Mouse (Mus musculus) erythroid progenitor cell, adult 5-6 weeks (primary cell): Measurements from ENCODE around the gene Rxfp4. TPM values are rescaled to one million over a fixed set of nuclear protein-coding genes. Genes with fewer than 3 reads are reported as not detected.

ENCODE experiments used
- ATAC-seq: replicated peaks from 2 replicates; pipeline ENCODE4 v1.8.0; 2016; ENCODE audit warnings: moderate number of reproducible peaks, mild to moderate bottlenecking, moderate TSS enrichment, inconsistent platforms; ENCODE audit not compliant: poor library complexity, low FRiP score, severe bottlenecking
- total RNA-seq, 2 experiments: library from RNA; stranded (forward) in 1 of 2; stranded (reverse) in 1 of 2; fragments of 150-400 nt in 1 of 2; fragments of 186-747, 209-891 nt in 1 of 2; gene quantifications; 2 replicates each; pipeline versions ENCODE4 v1.2.3 to v1.2.4; 2015 to 2017; ENCODE audit warnings: low replicate concordance in 2 of 2

Rxfp4 gene
- total RNA-seq, 2 experiments from 2014 or later: not detected

- no peak for ATAC-seq
Measured at GRCm38 (mm10) chr3:88653516-88654370, 801 bp upstream of the Rxfp4 start.

GRCm38 (mm10) chr3:88651669-88652618 lies 998 bp downstream of the Rxfp4 start:
- no peak for ATAC-seq

GRCm38 (mm10) chr3:88650713-88651504 lies 2.0 kb downstream of the Rxfp4 start:
- no peak for ATAC-seq

GRCm38 (mm10) chr3:88649967-88650366 lies 3.0 kb downstream of the Rxfp4 start:
- no peak for ATAC-seq

GRCm38 (mm10) chr3:88649186-88649585 lies 3.8 kb downstream of the Rxfp4 start:
- no peak for ATAC-seq

GRCm38 (mm10) chr3:88648452-88649168 lies 4.3 kb downstream of the Rxfp4 start:
- no peak for ATAC-seq

- no peak for ATAC-seq
Measured at GRCm38 (mm10) chr3:88647779-88648413, 5.0 kb downstream of the Rxfp4 start.

GRCm38 (mm10) chr3:88647076-88647475 lies 5.9 kb downstream of the Rxfp4 start:
- no peak for ATAC-seq

GRCm38 (mm10) chr3:88646426-88646995 lies 6.4 kb downstream of the Rxfp4 start:
- no peak for ATAC-seq

- no peak for ATAC-seq
Measured at GRCm38 (mm10) chr3:88645937-88646336, 7.0 kb downstream of the Rxfp4 start.

GRCm38 (mm10) chr3:88643078-88643477 lies 9.9 kb downstream of the Rxfp4 start:
- no peak for ATAC-seq

- ATAC-seq: peak; percentile 70; the same call in 1 of the 2 replicates
Measured at GRCm38 (mm10) chr3:88640676-88641075, 12.3 kb downstream of the Rxfp4 start.

GRCm38 (mm10) chr3:88639239-88639638 lies 13.7 kb downstream of the Rxfp4 start:
- no peak for ATAC-seq

- ATAC-seq: no peak
Measured at GRCm38 (mm10) chr3:88637134-88637533, 15.8 kb downstream of the Rxfp4 start.

GRCm38 (mm10) chr3:88636555-88636986 lies 16.4 kb downstream of the Rxfp4 start:
- ATAC-seq: no peak

- no peak for ATAC-seq
Measured at GRCm38 (mm10) chr3:88635506-88636275, 17.3 kb downstream of the Rxfp4 start.

- ATAC-seq: no peak
Measured at GRCm38 (mm10) chr3:88633056-88633455, 19.9 kb downstream of the Rxfp4 start.
